Mouse (Mus musculus) hindbrain, embryonic 16.5 days (tissue): ENCODE results near the gene Lrrc49. TPM values are rescaled to one million over a fixed set of nuclear protein-coding genes. Genes with fewer than 3 reads are reported as not detected.

ENCODE experiments used
- ATAC-seq: fragments of 200-750 bp; cut with Nextera tagmentation; 2 replicates; pipeline ENCODE4 v1.8.0; 2017; ENCODE audit warnings: moderate TSS enrichment, moderate library complexity
- H3K27ac ChIP-seq: fragments of 300-500 bp; sonication (generic); 2 replicates; pipeline ENCODE4 v1.5.1; 2014; ENCODE audit warnings: low read depth, mild to moderate bottlenecking, control low read depth, low read length, moderate library complexity
- H3K27me3 ChIP-seq: fragments of 300-500 bp; sonication (generic); replicated peaks from 2 replicates; pipeline ENCODE4 v1.6.1; 2014; ENCODE audit warnings: low read length; ENCODE audit not compliant: control insufficient read depth, insufficient read depth
- H3K36me3 ChIP-seq: fragments of 300-500 bp; sonication (generic); 2 replicates; pipeline ENCODE4 v1.6.1; 2014; ENCODE audit warnings: mild to moderate bottlenecking, low read length, moderate library complexity, mixed read lengths; ENCODE audit not compliant: control insufficient read depth, insufficient read depth
- H3K4me1 ChIP-seq: fragments of 300-500 bp; sonication (generic); 2 replicates; pipeline ENCODE4 v1.6.1; 2014; ENCODE audit warnings: low read depth, low read length; ENCODE audit not compliant: control insufficient read depth, insufficient read depth
- H3K4me2 ChIP-seq: fragments of 300-500 bp; sonication (generic); 2 replicates; pipeline ENCODE4 v1.6.1; 2014; ENCODE audit warnings: mild to moderate bottlenecking, low read length, control low read depth, moderate library complexity
- H3K4me3 ChIP-seq: fragments of 300-500 bp; sonication (generic); 2 replicates; pipeline ENCODE4 v1.5.1; 2014; ENCODE audit warnings: mild to moderate bottlenecking, low read length, control low read depth, moderate library complexity
- H3K9ac ChIP-seq: fragments of 300-500 bp; sonication (generic); 2 replicates; pipeline ENCODE4 v1.6.1; 2014; ENCODE audit warnings: low read depth, mild to moderate bottlenecking, control low read depth, low read length, moderate library complexity
- H3K9me3 ChIP-seq: fragments of 300-500 bp; sonication (generic); 2 replicates; pipeline ENCODE4 v1.6.1; 2014; ENCODE audit warnings: mild to moderate bottlenecking, low read length, moderate library complexity; ENCODE audit not compliant: control insufficient read depth
- WGBS: fragments of 180-500 bp; shearing (Covaris S2); extraction: QIAGEN DNeasy Blood & Tissue Kit; methylation state at CpG from one replicate; pipeline ENCODE4 v1.1.7; 2014; 5-methylcytosine and 5-hydroxymethylcytosine counted together
- polyA plus RNA-seq: library from polyadenylated mRNA; unstranded; fragments of >200 nt; fragmentation: Nextera tagmentation; extraction: Ambion mirVana; gene quantifications from 2 replicates; pipeline ENCODE4 v1.2.1, GENCODE M21; 2015

Gene Lrrc49
- polyA plus RNA-seq, 1 experiment from 2014 or later = 81.4 TPM

- no peak overlapping the region for H3K27ac ChIP-seq
- H3K9ac ChIP-seq = no peak overlapping the region
- H3K4me2 ChIP-seq = no peak overlapping the region
- H3K9me3 ChIP-seq = no peaks in the 10 kb centered on the region
- peaks cover 26% of the 10 kb centered on the region for H3K36me3 ChIP-seq
- H3K27me3 ChIP-seq = no peaks in the 10 kb centered on the region
- no peaks in the 10 kb centered on the region for H3K4me1 ChIP-seq
- no peak overlapping the region for H3K4me3 ChIP-seq
- ATAC-seq = no peak
- WGBS = 84% methylated on average over 7 of the region's 7 CpGs
Observed at GRCm38 (mm10) chr9:60595406-60595805, 92.6 kb downstream of the Lrrc49 start.

GRCm38 (mm10) chr9:60592974-60593373, 95.0 kb downstream of the Lrrc49 start:
- Histone ChIP-seq H3K9me3 (no peaks in the 10 kb centered on the region), H3K4me2 (no peak overlapping the region), H3K4me3 (no peak overlapping the region), H3K36me3 (peaks cover 28% of the 10 kb centered on the region), H3K27ac (no peak overlapping the region), H3K4me1 (no peaks in the 10 kb centered on the region), H3K9ac (no peak overlapping the region), H3K27me3 (no peaks in the 10 kb centered on the region)
- ATAC-seq = no peak
- WGBS = 86% methylated on average over 6 of the region's 6 CpGs

- Histone ChIP-seq H3K27ac (no peak overlapping the region), H3K9ac (no peak overlapping the region), H3K9me3 (no peaks in the 10 kb centered on the region), H3K4me2 (no peak overlapping the region), H3K27me3 (no peaks in the 10 kb centered on the region), H3K4me3 (no peak overlapping the region), H3K4me1 (no peaks in the 10 kb centered on the region), H3K36me3 (peaks cover 28% of the 10 kb centered on the region)
- ATAC-seq = no peak
- WGBS = 80% methylated on average over 5 of the region's 5 CpGs
Observed at GRCm38 (mm10) chr9:60592363-60592762, 95.6 kb downstream of the Lrrc49 start.

- H3K27me3 ChIP-seq = no peaks in the 10 kb centered on the region
- no peak for ATAC-seq
- no peak overlapping the region for H3K4me2 ChIP-seq
- H3K9ac ChIP-seq = no peak overlapping the region
- peaks cover 32% of the 10 kb centered on the region for H3K36me3 ChIP-seq
- no peaks in the 10 kb centered on the region for H3K4me1 ChIP-seq
- WGBS = 95% methylated on average over 8 of the region's 8 CpGs
- no peak overlapping the region for H3K4me3 ChIP-seq
- no peaks in the 10 kb centered on the region for H3K9me3 ChIP-seq
- H3K27ac ChIP-seq = no peak overlapping the region
Observed at GRCm38 (mm10) chr9:60590871-60591624, 96.9 kb downstream of the Lrrc49 start.

GRCm38 (mm10) chr9:60588914-60589313, 99.0 kb downstream of the Lrrc49 start:
- no peak overlapping the region for H3K4me2 ChIP-seq
- peaks cover 39% of the 10 kb centered on the region for H3K36me3 ChIP-seq
- no peak overlapping the region for H3K4me3 ChIP-seq
- no peaks in the 10 kb centered on the region for H3K9me3 ChIP-seq
- no peak overlapping the region for H3K9ac ChIP-seq
- no peak for ATAC-seq
- H3K27ac ChIP-seq = no peak overlapping the region
- H3K27me3 ChIP-seq = no peaks in the 10 kb centered on the region
- no peaks in the 10 kb centered on the region for H3K4me1 ChIP-seq
- WGBS = 87% methylated on average over 10 of the region's 10 CpGs

- 85% methylated on average over 3 of the region's 3 CpGs for WGBS
- Histone ChIP-seq H3K9me3 (no peaks in the 10 kb centered on the region), H3K4me3 (no peak overlapping the region), H3K27me3 (no peaks in the 10 kb centered on the region), H3K9ac (no peak overlapping the region), H3K27ac (no peak overlapping the region), H3K36me3 (peaks cover 35% of the 10 kb centered on the region), H3K4me2 (no peak overlapping the region), H3K4me1 (no peaks in the 10 kb centered on the region)
- ATAC-seq = no peak
Observed at GRCm38 (mm10) chr9:60586920-60587319, 101.0 kb downstream of the Lrrc49 start.

GRCm38 (mm10) chr9:60585206-60585605, 102.8 kb downstream of the Lrrc49 start:
- no peak overlapping the region for H3K4me3 ChIP-seq
- no peak overlapping the region for H3K27ac ChIP-seq
- ATAC-seq = no peak
- no peaks in the 10 kb centered on the region for H3K9me3 ChIP-seq
- no peak overlapping the region for H3K9ac ChIP-seq
- H3K36me3 ChIP-seq = peaks cover 27% of the 10 kb centered on the region
- H3K27me3 ChIP-seq = no peaks in the 10 kb centered on the region
- H3K4me2 ChIP-seq = no peak overlapping the region
- WGBS = 94% methylated on average over 5 of the region's 5 CpGs
- H3K4me1 ChIP-seq = no peaks in the 10 kb centered on the region

- Histone ChIP-seq H3K9me3 (no peaks in the 10 kb centered on the region; the same call in 1 of the 2 replicates), H3K36me3 (peaks cover 18% of the 10 kb centered on the region), H3K9ac (no peak overlapping the region), H3K4me2 (no peak overlapping the region), H3K27ac (no peak overlapping the region), H3K4me1 (no peaks in the 10 kb centered on the region), H3K27me3 (no peaks in the 10 kb centered on the region), H3K4me3 (no peak overlapping the region)
- no peak for ATAC-seq
- WGBS = 87% methylated on average over 7 of the region's 7 CpGs
Observed at GRCm38 (mm10) chr9:60582553-60582952, 105.4 kb downstream of the Lrrc49 start.

- WGBS = 92% methylated on average over 7 of the region's 7 CpGs
- no peaks in the 10 kb centered on the region; the same call in 1 of the 2 replicates for H3K36me3 ChIP-seq
- H3K27ac ChIP-seq = no peak overlapping the region
- no peaks in the 10 kb centered on the region for H3K27me3 ChIP-seq
- no peak overlapping the region for H3K4me2 ChIP-seq
- no peak overlapping the region for H3K4me3 ChIP-seq
- H3K9ac ChIP-seq = no peak overlapping the region
- no peaks in the 10 kb centered on the region for H3K4me1 ChIP-seq
- no peak for ATAC-seq
- H3K9me3 ChIP-seq = no peaks in the 10 kb centered on the region; the same call in 1 of the 2 replicates
Observed at GRCm38 (mm10) chr9:60573011-60573410, 114.9 kb downstream of the Lrrc49 start.
